Mouse (Mus musculus) G1E (cell line): ENCODE data around the gene Ttc38.

ENCODE experiments used
- CTCF ChIP-seq: IDR thresholded peaks from 2 replicates; pipeline ENCODE4 v1.5.1; 2012; ENCODE audit warnings: low read depth, low read length, inconsistent platforms, mixed read lengths
- GATA1 ChIP-seq: IDR thresholded peaks from 2 replicates; pipeline ENCODE4 v1.6.1; 2012; ENCODE audit warnings: borderline replicate concordance, low read length, inconsistent platforms, mixed read lengths
- POLR2AphosphoS5 ChIP-seq: IDR thresholded peaks from 2 replicates; pipeline ENCODE4 v1.6.1; 2012; ENCODE audit warnings: low read depth, low read length, inconsistent platforms; ENCODE audit not compliant: insufficient replicate concordance
- TAL1 ChIP-seq: conservative IDR thresholded peaks from 2 replicates; pipeline ENCODE4 v1.6.1; 2012; ENCODE audit warnings: low read depth, low read length, inconsistent platforms, mixed read lengths

DNA sequence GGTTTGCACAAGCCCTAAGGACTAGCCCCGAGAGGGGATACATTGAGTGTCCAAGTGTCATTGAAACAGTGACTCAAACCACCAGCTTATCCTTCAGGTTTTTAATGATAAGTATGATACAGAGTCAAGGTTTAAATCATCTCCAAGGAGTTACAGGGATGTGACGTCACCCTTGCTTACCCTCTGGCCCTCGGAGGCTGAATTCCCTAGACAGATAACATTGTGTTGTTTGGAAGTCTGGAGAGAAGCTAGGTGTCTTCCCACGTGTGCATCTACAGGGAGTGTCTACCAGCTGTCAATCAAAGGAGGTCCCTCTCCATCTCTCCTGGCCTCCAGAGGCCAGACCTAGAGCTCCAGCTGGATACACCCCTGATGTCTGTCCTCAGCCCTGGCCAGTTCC is 25.2 kb upstream of the Ttc38 start:
- no peak for TF ChIP-seq CTCF
- TF ChIP-seq GATA1, result no peak
- no peak for TF ChIP-seq POLR2AphosphoS5
- no peak for TF ChIP-seq TAL1
